Mouse (Mus musculus) lung, adult 2 months (tissue): ENCODE measurements at regions not wholly inside any gene's neighbourhood (a gene's known extent, or its start where the extent isn't known, plus 50 kb on each side); places are given as distances from the start of the nearest gene placed in this dataset.

ENCODE experiments used
- DNase-seq: peaks from one replicate; pipeline ENCODE4 v3.0.0; 2022
- H3K4me1 ChIP-seq: fragments of 200-500 bp; 2 replicates; pipeline ENCODE4 v1.6.1; 2011; ENCODE audit warnings: low read length; ENCODE audit not compliant: control insufficient read depth, insufficient read depth
- H3K4me3 ChIP-seq: fragments of 200-500 bp; replicated peaks from 2 replicates; pipeline ENCODE3; 2011; ENCODE audit warnings: low read depth, mild to moderate bottlenecking, control low read depth, low read length; ENCODE audit errors: extremely low read depth
- CTCF ChIP-seq: fragments of 200-500 bp; IDR thresholded peaks from 2 replicates; pipeline ENCODE4 v1.5.1; 2011; ENCODE audit warnings: mild to moderate bottlenecking, low read length, control low read depth; ENCODE audit not compliant: insufficient read depth
- POLR2A ChIP-seq: fragments of 200-500 bp; IDR thresholded peaks from 2 replicates; pipeline ENCODE4 v1.6.1; 2011; ENCODE audit warnings: low read depth, mild to moderate bottlenecking, control low read depth, low read length, borderline replicate concordance; ENCODE audit errors: extremely low read depth
- WGBS: fragments of 180-500 bp; shearing (Covaris S2); methylation state at CpG from one replicate; pipeline ENCODE4 v1.1.7; 2018; 5-methylcytosine and 5-hydroxymethylcytosine counted together

DNA sequence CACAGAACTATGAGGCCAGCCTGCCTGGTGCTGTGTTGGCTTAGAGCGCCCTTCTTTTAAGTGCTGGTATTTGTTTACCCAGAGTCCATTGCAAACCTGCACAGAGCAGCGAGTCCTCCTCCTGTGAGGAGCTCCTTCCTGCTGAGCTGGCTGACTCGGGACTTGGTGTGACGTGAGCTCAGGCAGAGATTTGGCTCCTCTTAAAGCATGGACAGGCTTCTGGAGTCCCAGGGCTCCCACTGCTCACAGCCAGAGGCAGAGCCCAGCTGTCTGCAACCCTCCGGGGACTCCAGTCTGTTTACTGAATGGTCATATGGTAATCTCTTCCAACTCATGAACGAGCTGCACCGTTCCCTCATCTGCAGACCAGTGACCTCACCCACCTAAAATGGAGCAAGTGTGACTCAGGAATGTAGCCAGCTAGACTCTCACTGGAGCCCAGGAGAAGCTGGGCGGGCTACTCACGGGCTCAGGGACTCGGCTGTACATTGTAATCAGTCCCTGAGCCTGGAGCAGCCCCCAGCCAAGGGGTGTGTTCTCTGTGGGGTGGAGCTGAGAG lies 715.6 kb upstream of the Car8 start:
- TF ChIP-seq CTCF (no peak), POLR2A (no peak)
- peak; percentile 47 for DNase-seq
- Histone ChIP-seq H3K4me1 (peaks cover 2% of the 10 kb centered on the region; the same call in 1 of the 2 replicates), H3K4me3 (peak overlapping the region; percentile 5)
- WGBS, result 19% methylated on average over 10 of the region's 10 CpGs

DNA sequence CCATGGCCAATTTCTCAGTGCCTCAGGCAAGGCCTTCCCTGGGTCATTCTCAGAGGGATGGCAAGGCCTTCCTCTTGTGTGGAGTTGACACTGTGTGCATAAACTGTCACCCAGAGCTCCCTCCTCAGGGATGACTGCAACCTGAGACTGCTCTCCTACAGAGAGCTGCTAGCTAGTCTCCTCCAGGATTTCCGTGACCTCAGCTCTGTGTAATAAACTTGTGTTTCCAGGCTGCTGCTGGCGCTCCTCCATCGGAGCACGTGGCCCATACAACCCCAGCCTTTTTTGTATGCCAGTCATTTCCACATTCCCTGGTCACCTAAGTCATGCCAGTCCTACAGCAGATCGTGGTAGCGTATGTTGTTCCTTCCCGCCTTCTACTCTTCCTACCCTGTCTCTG lies 714.3 kb upstream of the Car8 start:
- 89% methylated on average over 7 of the region's 7 CpGs for WGBS
- DNase-seq, result no peak
- Histone ChIP-seq H3K4me3 (no peak overlapping the region), H3K4me1 (peaks cover 2% of the 10 kb centered on the region; the same call in 1 of the 2 replicates)
- TF ChIP-seq POLR2A (no peak), CTCF (no peak)

DNA sequence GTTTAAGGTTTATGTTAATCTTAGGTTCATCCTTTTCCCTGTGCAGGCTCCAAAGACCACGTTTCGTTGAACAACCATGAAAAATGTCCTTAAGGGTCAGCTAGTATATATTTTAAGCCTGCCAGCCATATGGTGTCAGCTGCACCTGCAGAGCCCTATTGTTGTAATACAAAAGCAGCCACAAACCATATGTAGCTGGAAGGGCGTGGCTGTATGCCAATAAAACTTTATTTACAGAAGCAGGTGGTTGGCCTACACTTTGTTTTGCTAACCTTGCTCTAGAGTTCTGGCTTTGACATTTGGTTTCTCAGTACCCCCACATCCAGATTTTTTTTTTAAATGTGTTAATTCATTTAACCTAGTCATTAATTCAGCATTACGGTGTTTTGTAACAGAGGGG lies 711.1 kb upstream of the Car8 start:
- DNase-seq, result no peak
- TF ChIP-seq POLR2A (no peak), CTCF (no peak)
- WGBS, result 65% methylated on average over 4 of the region's 4 CpGs
- Histone ChIP-seq H3K4me1 (peaks cover 2% of the 10 kb centered on the region; the same call in 1 of the 2 replicates), H3K4me3 (no peak overlapping the region)

DNA sequence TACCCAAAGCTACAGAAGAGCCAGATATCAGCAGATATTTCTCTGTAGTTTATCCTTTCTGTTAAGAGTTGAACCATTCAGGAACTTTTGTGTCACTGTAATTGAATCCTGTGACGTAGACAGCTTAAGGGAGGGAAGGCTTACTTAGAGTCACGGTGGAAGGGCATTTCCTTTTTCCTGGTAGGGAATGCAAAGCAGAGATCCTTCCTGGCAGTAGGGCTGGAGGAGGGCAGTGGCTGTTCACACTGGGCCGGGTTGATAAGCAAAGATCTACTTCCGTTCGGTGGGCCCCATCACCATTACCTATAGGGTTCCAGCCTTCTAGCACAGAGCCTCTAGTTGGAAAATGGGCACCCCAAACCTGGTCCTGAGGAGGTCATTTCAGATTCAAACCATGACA lies 710.7 kb upstream of the Car8 start:
- 53% methylated on average over 5 of the region's 5 CpGs for WGBS
- no peak for DNase-seq
- TF ChIP-seq POLR2A (no peak), CTCF (no peak)
- Histone ChIP-seq H3K4me3 (no peak overlapping the region), H3K4me1 (no peaks in the 10 kb centered on the region; the same call in 1 of the 2 replicates)

DNA sequence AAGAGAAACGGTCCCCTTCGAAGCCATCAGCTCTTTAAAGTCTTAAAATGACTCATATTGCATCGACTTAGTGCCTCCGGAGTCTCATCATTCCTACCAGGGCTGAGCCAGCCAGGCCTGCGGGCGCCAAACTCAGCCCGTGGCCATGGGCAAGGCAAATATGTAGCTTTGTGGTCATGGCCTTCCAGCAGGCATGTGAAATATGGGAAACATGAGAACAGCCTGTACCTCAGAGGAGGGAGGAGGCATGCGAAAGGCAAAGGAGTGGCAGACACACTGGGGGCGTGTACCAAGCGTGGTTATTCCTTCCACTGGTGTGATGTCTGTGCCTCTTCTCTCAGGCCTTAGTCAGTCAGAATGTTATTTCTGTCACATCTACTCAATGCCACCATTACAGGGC lies 706.3 kb upstream of the Car8 start:
- TF ChIP-seq CTCF (no peak), POLR2A (no peak)
- H3K4me3 ChIP-seq, result no peak overlapping the region
- 87% methylated on average over 10 of the region's 10 CpGs for WGBS
- no peak for DNase-seq
- H3K4me1 ChIP-seq, result no peaks in the 10 kb centered on the region

DNA sequence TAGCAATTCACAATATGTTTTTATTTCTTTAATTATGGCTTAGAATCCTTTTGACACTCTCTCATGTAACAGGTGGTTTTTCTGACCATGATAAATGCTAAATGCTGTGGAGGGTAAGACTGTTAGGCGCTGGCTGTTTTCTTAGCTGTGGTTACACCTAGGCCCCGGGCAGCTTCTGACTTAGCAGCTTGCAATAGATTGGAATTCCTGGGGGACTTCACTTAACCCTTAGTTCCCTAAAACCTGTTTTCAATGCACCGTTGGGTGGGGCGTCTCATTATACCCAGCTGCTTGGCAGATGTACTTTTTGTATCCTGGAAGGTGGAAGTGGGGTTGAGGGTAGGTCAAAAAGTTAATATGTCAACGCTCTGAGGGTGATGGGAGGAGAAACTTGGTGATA lies 704.2 kb upstream of the Car8 start:
- 64% methylated on average over 5 of the region's 5 CpGs for WGBS
- no peak for DNase-seq
- H3K4me3 ChIP-seq, result no peak overlapping the region
- no peak for TF ChIP-seq POLR2A
- TF ChIP-seq CTCF, result no peak
- H3K4me1 ChIP-seq, result peaks cover 2% of the 10 kb centered on the region; the same call in 1 of the 2 replicates

DNA sequence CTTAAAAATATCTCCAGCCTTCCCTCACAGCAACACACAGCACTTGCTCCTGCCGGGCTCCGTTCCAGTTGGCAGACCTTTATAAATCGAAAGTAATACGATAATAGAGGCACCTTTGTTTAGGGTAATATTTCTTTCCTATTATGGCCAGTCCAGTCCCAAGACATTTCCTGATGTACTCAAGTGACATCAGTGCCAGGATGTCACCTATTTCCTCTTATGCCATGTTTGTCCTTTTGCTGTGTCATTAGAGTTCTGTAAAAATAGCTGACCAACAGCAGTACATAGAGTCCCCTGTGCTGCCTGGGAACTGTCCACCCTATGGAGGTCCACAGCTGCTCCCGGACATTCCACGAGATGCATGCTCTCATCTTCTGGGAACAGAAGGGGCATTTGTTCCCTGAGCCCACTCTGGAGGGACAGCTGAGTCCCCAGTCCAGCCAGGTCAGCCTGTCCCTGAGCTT lies 700.1 kb upstream of the Car8 start:
- DNase-seq, result no peak
- Histone ChIP-seq H3K4me3 (no peak overlapping the region), H3K4me1 (peaks cover 2% of the 10 kb centered on the region; the same call in 1 of the 2 replicates)
- 22% methylated on average over 6 of the region's 6 CpGs for WGBS
- no peak for TF ChIP-seq CTCF
- TF ChIP-seq POLR2A, result no peak

DNA sequence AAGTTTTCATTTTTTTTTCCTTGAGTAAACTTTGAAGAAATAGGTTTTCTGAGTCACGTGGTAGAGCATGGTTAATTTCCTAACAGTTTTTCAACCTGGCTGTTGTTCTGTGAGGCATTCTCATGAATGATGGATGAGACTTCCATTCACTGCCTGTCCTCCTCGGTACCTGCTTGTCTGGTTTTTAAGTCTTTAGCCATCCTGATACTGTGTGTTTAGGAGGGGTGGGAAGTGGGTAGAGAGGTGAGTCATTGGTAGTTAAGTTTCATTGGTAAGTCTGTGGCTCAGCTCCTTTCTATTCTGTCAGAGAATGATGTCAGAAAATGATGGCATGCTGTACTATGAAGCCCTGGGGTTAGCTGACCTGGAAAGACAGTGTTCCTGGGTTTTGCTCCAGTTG lies 697.1 kb upstream of the Car8 start:
- TF ChIP-seq CTCF (no peak), POLR2A (no peak)
- no peak overlapping the region for H3K4me3 ChIP-seq
- H3K4me1 ChIP-seq, result peaks cover 2% of the 10 kb centered on the region; the same call in 1 of the 2 replicates
- no peak for DNase-seq
- WGBS, result 64% methylated on average over 2 of the region's 2 CpGs

DNA sequence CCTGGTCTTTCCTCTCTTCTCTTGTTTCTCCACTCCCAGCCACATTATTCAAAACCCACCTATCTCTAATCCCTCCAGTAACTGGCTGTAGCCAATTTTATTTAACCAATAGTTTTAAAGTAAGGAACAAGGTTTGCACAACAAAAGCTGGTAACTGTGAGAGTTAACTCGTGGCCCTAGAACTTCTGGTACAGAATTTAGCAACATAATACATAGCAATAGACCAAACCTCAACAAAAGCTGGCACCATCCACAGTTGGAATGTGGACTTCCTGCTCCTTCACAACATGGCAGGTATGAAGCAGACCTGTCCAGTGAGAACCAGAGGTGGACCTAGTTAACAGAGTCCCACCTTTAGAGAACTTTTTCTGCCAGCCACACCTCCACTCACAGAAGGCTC lies 695.7 kb upstream of the Car8 start:
- WGBS, result 71% methylated on average over 1 of the region's 1 CpGs
- no peak overlapping the region for H3K4me3 ChIP-seq
- no peak for DNase-seq
- H3K4me1 ChIP-seq, result peaks cover 2% of the 10 kb centered on the region; the same call in 1 of the 2 replicates
- TF ChIP-seq POLR2A (no peak), CTCF (no peak)

DNA sequence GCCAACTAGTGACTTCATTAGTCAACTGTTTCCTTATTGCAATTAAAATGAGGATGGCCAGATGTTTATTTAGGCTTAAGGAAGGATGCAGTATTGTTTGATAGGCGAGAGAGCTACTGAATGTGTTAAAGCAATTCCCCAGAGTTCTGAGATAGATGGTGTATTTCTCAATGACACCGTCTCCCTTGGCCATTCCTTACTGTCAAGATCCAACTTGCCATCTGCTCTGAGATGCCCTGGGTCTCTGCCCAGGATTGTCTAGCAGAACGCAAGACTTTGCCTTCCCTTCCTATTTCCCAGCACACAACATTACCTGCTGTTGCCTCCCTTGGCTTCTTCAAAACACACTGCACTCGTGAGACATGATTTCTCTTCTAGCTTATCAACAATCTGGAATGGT lies 690.5 kb upstream of the Car8 start:
- WGBS, result 58% methylated on average over 4 of the region's 4 CpGs
- TF ChIP-seq POLR2A (no peak), CTCF (no peak)
- no peaks in the 10 kb centered on the region; the same call in 1 of the 2 replicates for H3K4me1 ChIP-seq
- no peak overlapping the region for H3K4me3 ChIP-seq
- DNase-seq, result no peak
